Mouse (Mus musculus): Measurements from ENCODE around the gene Sec14l3. TPM values are rescaled to one million over a fixed set of nuclear protein-coding genes. Genes with fewer than 3 reads are reported as not detected.

Sec14l3 gene
- polyA plus RNA-seq, 1 experiment from 2014 or later, result not detected

DNA sequence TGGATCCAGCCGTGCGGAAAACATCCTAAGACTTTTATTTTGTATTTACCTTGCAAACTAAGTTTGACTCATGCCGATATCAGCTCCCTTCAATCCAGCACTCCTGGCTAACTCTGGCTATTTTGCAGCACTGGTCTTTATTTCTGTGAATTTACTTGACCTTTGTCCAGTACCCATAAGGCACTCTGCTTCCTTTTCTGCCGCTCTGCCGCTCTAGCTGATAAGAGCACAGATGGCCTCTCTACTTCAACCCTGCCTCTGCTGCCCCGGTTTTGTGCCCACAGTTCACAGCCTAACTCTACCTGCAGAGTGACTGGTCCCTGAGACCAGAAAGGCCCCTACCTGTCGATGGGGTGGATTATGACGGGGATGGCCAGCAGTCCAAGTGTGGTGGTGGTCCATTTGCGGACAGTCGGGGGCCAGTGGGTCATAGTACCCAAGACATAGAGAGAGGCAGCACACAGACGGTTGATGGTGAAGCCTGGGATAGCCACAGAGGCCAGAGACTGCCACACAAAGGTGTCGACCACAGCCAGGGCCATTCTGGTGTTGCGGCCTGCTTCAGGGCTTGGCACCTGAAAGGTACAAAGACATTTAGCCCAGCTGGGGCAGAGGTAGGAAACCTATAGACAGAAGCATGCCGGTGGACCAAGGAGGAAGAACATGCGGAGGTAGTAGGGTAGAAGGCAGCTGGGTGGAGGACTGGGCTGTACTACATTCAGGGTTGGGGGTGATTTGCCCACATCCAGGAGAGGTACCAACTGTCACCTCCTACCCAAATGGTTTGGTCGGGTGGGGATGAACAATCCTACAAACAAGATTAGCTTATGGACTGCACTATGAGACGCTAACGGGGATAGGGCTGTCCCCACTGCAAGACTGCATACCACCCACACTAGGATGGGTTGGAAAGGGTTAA, 29.1 kb downstream of the Sec14l3 start:
- ATAC-seq (replicated peaks; ENCODE audit: insufficient number of reproducible peaks, low FRiP score, low TSS enrichment, low read depth), result no peak
- no peak overlapping the region for H3K9ac ChIP-seq (replicated peaks; ENCODE audit: low read length)
- peaks cover 4% of the 10 kb centered on the region for H3K4me1 ChIP-seq (ENCODE audit: control insufficient read depth, insufficient read depth, low read length)
- H3K9me3 ChIP-seq (replicated peaks; ENCODE audit: control insufficient read depth, low read length), result no peaks in the 10 kb centered on the region
- no peak overlapping the region for H3K4me2 ChIP-seq (ENCODE audit: low read depth, low read length)
- WGBS, result 85% methylated on average over 18 of the region's 18 CpGs
- H3K36me3 ChIP-seq (replicated peaks; ENCODE audit: control insufficient read depth, insufficient read depth, low read depth, low read length), result no peaks in the 10 kb centered on the region
- no peaks in the 10 kb centered on the region for H3K27me3 ChIP-seq (ENCODE audit: control insufficient read depth, insufficient read depth, low read length)
- DNase-seq (ENCODE audit: low spot score), result no peak
- no peak overlapping the region for H3K27ac ChIP-seq (replicated peaks; ENCODE audit: low read depth, low read length)
- H3K4me3 ChIP-seq (ENCODE audit: low read depth, low read length), result no peak overlapping the region

DNA sequence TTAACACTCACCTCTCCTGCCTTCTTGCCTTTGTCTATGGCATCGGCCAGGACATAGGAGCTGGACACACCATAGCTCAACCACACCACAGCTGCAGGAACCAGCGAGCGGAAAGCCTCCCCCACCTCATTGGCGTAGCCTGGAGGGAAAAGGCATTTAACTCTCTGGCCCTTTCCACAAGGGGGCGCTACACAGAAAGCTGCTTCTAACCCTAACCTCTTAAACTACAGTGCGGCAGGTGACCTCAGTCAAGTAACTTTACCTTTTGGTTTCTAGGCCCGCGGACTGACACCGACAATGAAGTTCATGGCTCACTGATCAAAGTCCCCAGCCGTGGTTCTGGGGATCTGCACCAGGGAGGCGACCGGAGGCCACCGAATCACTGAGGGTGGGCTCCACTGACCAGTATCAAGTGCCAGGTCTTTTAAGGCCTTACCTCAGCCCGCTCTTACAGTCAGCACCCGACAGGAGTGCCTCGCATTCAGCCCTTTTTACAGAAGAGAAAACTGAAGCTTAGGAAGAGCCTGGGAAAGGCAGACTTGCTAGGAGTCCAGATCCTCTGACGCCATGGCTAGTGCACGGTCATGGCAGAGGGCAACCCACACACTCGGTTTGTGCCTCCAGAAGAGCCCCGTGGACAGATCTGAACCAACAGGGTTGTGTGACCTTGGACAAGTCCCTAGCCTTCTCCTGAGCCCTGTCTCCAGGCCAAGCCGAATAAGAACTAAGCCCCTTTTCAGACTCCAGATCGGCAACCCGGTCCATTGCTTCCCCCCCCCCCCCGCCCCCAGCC, 29.9 kb downstream of the Sec14l3 start:
- Histone ChIP-seq H3K36me3 (replicated peaks; ENCODE audit: control insufficient read depth, insufficient read depth, low read depth, low read length) (no peaks in the 10 kb centered on the region), H3K9me3 (replicated peaks; ENCODE audit: control insufficient read depth, low read length) (no peaks in the 10 kb centered on the region), H3K4me3 (ENCODE audit: low read depth, low read length) (peak overlapping the region; percentile 53), H3K4me2 (ENCODE audit: low read depth, low read length) (peak overlapping the region; percentile 59), H3K27me3 (ENCODE audit: control insufficient read depth, insufficient read depth, low read length) (no peaks in the 10 kb centered on the region), H3K9ac (replicated peaks; ENCODE audit: low read length) (peak overlapping the region; percentile 57), H3K27ac (replicated peaks; ENCODE audit: low read depth, low read length) (peak overlapping the region; percentile 25; the same call in 1 of the 2 replicates), H3K4me1 (ENCODE audit: control insufficient read depth, insufficient read depth, low read length) (peaks cover 4% of the 10 kb centered on the region)
- peak; percentile 77 for DNase-seq (ENCODE audit: low spot score)
- ATAC-seq (replicated peaks; ENCODE audit: insufficient number of reproducible peaks, low FRiP score, low TSS enrichment, low read depth), result no peak
- WGBS, result 6% methylated on average over 23 of the region's 24 CpGs

- DNase-seq (ENCODE audit: low spot score), result peak; percentile 75
- no peaks in the 10 kb centered on the region for H3K36me3 ChIP-seq (replicated peaks; ENCODE audit: control insufficient read depth, insufficient read depth, low read depth, low read length)
- peak within 1 kb of the TSS; percentile 59 for H3K4me2 ChIP-seq (ENCODE audit: low read depth, low read length)
- H3K9me3 ChIP-seq (replicated peaks; ENCODE audit: control insufficient read depth, low read length), result no peaks in the 10 kb centered on the region
- H3K4me3 ChIP-seq (ENCODE audit: low read depth, low read length), result peak within 1 kb of the TSS; percentile 53
- peak within 1 kb of the TSS; percentile 49; the same call in 1 of the 2 replicates for H3K27ac ChIP-seq (replicated peaks; ENCODE audit: low read depth, low read length)
- H3K4me1 ChIP-seq (ENCODE audit: control insufficient read depth, insufficient read depth, low read length), result peaks cover 4% of the 10 kb centered on the region
- peak within 1 kb of the TSS; percentile 62 for H3K9ac ChIP-seq (replicated peaks; ENCODE audit: low read length)
- no peaks in the 10 kb centered on the region for H3K27me3 ChIP-seq (ENCODE audit: control insufficient read depth, insufficient read depth, low read length)
- no peak for ATAC-seq (replicated peaks; ENCODE audit: insufficient number of reproducible peaks, low FRiP score, low TSS enrichment, low read depth)
- WGBS, result 9% methylated on average over 32 of the region's 34 CpGs
Measured at GRCm38 (mm10) chr11:4095171-4096053, 30.8 kb downstream of the Sec14l3 start, which contains the start of gene Mtfp1. Mtfp1 (minus strand) TSS chr11:4095445.

- Histone ChIP-seq H3K27ac (replicated peaks; ENCODE audit: low read depth, low read length) (peak overlapping the region; percentile 71), H3K9me3 (replicated peaks; ENCODE audit: control insufficient read depth, low read length) (no peaks in the 10 kb centered on the region), H3K4me1 (ENCODE audit: control insufficient read depth, insufficient read depth, low read length) (peaks cover 4% of the 10 kb centered on the region), H3K36me3 (replicated peaks; ENCODE audit: control insufficient read depth, insufficient read depth, low read depth, low read length) (no peaks in the 10 kb centered on the region), H3K4me2 (ENCODE audit: low read depth, low read length) (peak overlapping the region; percentile 80), H3K9ac (replicated peaks; ENCODE audit: low read length) (peak overlapping the region; percentile 73), H3K27me3 (ENCODE audit: control insufficient read depth, insufficient read depth, low read length) (no peaks in the 10 kb centered on the region), H3K4me3 (ENCODE audit: low read depth, low read length) (peak overlapping the region; percentile 43)
- WGBS, result 2% methylated on average over 45 of the region's 45 CpGs
- DNase-seq (ENCODE audit: low spot score) (peak; percentile 99), ATAC-seq (replicated peaks; ENCODE audit: insufficient number of reproducible peaks, low FRiP score, low TSS enrichment, low read depth) (peak; percentile 93)
Measured at GRCm38 (mm10) chr11:4096054-4096984, 31.7 kb downstream of the Sec14l3 start.

DNA sequence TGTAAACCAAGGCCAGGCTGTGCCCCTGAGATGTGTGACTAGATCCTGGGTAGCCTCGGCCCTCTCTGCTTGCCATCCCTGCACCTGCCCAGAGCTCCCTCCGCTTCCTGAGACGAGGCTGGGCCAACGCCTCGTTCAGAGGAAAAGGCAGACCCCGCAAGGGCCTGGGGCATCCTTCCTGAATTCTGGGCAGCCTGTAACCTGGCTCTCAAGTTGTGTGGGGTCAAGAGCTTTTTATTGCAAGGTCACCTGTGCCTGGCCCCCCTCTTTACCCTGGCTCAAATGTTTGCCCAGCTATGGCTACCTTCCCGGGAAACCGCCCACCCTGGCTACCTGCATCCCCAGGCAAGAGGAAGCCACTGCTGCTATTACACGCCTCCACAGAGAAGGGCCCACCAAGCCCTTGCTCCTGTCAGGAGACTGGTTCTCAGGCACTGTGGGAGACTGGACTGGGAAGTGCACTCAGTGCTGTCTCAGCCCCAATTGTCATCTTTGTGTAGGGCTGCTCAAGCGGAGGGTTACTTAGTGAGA, 32.5 kb downstream of the Sec14l3 start:
- WGBS, result 38% methylated on average over 10 of the region's 10 CpGs
- H3K9ac ChIP-seq (replicated peaks; ENCODE audit: low read length), result peak overlapping the region; percentile 73
- peaks cover 4% of the 10 kb centered on the region for H3K4me1 ChIP-seq (ENCODE audit: control insufficient read depth, insufficient read depth, low read length)
- ATAC-seq (replicated peaks; ENCODE audit: insufficient number of reproducible peaks, low FRiP score, low TSS enrichment, low read depth) (peak; percentile 8), DNase-seq (ENCODE audit: low spot score) (peak; percentile 4)
- H3K36me3 ChIP-seq (replicated peaks; ENCODE audit: control insufficient read depth, insufficient read depth, low read depth, low read length), result no peaks in the 10 kb centered on the region
- peak overlapping the region; percentile 80 for H3K4me2 ChIP-seq (ENCODE audit: low read depth, low read length)
- peak overlapping the region; percentile 43 for H3K4me3 ChIP-seq (ENCODE audit: low read depth, low read length)
- H3K9me3 ChIP-seq (replicated peaks; ENCODE audit: control insufficient read depth, low read length), result no peaks in the 10 kb centered on the region
- peak overlapping the region; percentile 71 for H3K27ac ChIP-seq (replicated peaks; ENCODE audit: low read depth, low read length)
- no peaks in the 10 kb centered on the region for H3K27me3 ChIP-seq (ENCODE audit: control insufficient read depth, insufficient read depth, low read length)

DNA sequence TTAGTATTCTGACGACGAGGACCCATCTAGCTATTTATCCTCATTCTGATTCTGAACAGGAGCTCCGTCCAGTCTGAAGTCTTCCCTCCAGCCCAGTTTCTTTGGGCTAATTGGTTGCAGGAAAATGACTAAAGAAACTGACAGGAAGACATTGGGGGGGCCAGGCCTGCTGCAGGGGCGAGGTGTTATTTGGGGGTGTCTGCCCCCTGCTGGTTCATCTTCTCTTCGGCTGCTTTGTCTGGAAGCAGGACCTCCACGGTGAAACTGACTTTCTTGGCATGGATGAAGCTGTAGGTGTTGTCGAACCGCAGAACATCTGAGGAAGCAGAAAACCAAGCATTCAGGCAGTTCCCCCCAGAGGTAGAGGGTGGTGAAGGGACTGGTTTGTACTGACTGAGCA, 33.5 kb downstream of the Sec14l3 start:
- H3K4me3 ChIP-seq (ENCODE audit: low read depth, low read length), result no peak overlapping the region
- ATAC-seq (replicated peaks; ENCODE audit: insufficient number of reproducible peaks, low FRiP score, low TSS enrichment, low read depth) (no peak), DNase-seq (ENCODE audit: low spot score) (no peak)
- H3K9ac ChIP-seq (replicated peaks; ENCODE audit: low read length), result no peak overlapping the region
- no peaks in the 10 kb centered on the region for H3K36me3 ChIP-seq (replicated peaks; ENCODE audit: control insufficient read depth, insufficient read depth, low read depth, low read length)
- 68% methylated on average over 8 of the region's 8 CpGs for WGBS
- no peaks in the 10 kb centered on the region for H3K9me3 ChIP-seq (replicated peaks; ENCODE audit: control insufficient read depth, low read length)
- peaks cover 4% of the 10 kb centered on the region for H3K4me1 ChIP-seq (ENCODE audit: control insufficient read depth, insufficient read depth, low read length)
- H3K27ac ChIP-seq (replicated peaks; ENCODE audit: low read depth, low read length), result no peak overlapping the region
- no peak overlapping the region for H3K4me2 ChIP-seq (ENCODE audit: low read depth, low read length)
- no peaks in the 10 kb centered on the region for H3K27me3 ChIP-seq (ENCODE audit: control insufficient read depth, insufficient read depth, low read length)

Data from embryonic facial prominence, embryonic 11.5 days (tissue).